Mouse (Mus musculus) T-helper 17 cell (primary cell): ENCODE results near the gene Polr2a.

Source experiments
- in situ Hi-C, 2 experiments: fragments of 300-600 bp; cut with MboI, MseI; formaldehyde crosslinking; loops; 1 replicate in 1 of 2; 2 replicates in 1 of 2; pipeline ENCODE4 v1.15.1; 2025; ENCODE audit warnings: high pct_unique_total_duplicates in 2 of 2

The Polr2a gene

GRCm38 (mm10) chr11:69787306-69787705 lies 28.9 kb upstream of the Polr2a start:
- in situ Hi-C loops = no loop called here

DNA sequence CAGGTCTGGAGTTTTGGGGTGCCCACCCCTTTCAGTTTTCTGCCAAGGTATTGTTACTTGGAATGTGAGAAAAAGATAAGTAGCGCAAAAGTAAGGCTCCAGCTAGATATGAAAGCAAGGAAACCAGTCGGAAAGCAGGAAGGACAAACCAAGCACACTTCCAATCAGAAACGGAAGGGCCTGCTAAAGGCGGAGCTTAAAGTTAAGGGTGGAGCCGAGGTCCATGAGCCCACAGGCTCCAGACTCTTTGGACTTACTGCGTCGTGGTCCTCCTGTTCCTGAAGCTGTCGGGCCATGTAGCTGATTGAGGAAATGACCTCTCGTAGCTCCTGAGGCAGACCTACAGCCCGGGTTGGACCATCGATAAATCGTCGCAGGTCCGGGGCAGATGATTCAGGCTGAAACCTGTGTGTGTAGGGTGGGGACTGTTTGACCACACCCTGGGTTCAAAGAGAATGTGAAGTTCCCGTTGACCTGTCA lies 26.4 kb upstream of the Polr2a start:
- in situ Hi-C loops = no loop called here

- in situ Hi-C loops = no loop called here
Observed at GRCm38 (mm10) chr11:69781828-69782227, 23.4 kb upstream of the Polr2a start.

GRCm38 (mm10) chr11:69778985-69779384 lies 20.5 kb upstream of the Polr2a start:
- in situ Hi-C loops = no loop called here

DNA sequence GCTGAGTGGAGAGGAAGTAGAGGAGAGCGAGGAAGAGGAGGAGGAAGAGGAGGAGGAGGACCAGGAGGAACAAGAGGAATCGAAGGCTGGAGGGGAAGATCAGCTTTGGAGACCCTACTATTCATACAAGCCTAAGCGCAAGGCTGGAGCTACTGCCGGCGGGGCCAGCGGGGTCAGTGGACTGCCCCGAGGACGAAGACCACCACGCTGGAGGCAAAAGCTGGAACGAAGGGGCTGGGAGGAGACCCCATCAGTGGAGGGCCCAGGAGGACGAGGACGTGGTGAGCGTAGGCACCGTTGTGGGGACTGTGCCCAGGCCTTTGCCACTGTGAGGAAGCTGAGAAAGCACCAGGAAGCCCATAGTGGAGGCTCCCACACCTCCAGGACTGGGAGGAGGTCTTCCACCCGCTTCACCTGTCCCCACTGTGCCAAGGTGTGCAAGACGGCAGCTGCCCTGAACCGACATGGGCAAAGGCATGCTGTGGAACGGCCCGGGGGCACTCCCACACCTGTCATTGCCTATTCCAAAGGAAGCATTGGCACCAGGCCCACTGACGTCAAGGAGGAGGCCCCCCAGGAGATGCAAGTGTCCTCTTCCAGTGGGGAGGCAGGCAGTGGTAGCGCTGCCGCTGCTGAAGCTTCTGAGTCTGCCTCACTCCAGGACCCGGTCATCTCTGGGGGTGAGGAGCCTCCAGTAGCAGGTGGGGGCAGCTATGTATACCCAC lies 20.0 kb upstream of the Polr2a start:
- in situ Hi-C loops = no loop called here

GRCm38 (mm10) chr11:69777504-69778257 lies 19.2 kb upstream of the Polr2a start:
- in situ Hi-C loops = no loop called here

DNA sequence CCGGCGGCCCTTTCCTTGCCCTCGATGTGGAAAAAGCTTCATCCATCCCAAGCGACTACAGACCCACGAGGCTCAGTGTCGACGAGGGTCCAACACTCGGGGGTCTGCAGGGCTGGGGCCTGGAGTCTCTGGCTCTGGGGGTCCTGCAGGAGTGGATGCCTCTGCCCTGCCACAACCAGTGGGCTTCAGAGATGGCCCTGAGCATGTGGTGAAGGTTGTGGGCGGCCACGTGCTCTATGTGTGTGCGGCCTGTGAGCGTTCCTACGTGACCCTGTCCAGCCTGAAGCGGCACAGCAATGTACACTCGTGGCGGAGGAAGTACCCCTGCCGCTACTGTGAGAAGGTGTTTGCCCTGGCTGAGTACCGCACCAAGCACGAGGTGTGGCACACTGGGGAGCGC lies 18.1 kb upstream of the Polr2a start:
- in situ Hi-C loops = no loop called here

- in situ Hi-C loops = no loop called here
Observed at GRCm38 (mm10) chr11:69775716-69776115, 17.3 kb upstream of the Polr2a start.

DNA sequence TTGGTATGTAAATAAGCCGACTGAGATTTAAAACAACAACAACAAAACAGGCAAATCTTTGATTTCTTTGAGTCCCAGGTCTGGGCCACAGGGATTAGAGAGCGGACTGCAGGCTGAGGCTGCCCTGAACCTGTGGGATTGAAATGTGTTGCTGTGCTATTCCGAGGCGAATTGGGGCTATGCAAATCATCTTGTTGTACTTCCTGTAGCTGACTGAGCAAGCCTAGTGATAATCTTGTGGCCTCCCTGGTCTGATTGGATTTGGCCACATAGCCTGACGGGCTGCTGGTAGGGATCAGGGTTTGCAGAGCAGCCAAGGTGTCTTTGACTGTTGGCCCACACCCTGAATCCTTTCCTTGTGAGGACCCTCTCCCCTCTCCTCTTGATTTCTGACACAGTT lies 16.5 kb upstream of the Polr2a start:
- in situ Hi-C loops = loop anchor here in 1 of 2 experiments (25.0 kb wide), 1 partner anchor 1313 kb away; no protein-coding TSS in a partner anchor

DNA sequence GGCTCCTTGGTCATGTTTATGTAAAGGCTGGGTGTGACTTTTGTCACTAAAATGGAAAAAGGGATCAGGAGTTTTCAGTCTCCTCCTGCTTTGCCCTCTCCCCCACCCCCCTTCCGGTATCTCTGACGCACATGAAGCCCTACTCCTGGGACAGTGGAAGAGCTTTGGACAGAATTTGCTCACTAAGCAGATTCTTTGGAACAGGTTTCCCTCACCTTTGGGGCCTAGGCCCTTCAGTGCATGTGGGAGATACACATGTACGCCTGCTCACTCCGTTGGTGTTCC lies 9.1 kb upstream of the Polr2a start:
- in situ Hi-C loops = loop anchor here in 1 of 2 experiments (25.0 kb wide), 1 partner anchor 1305 kb away; no protein-coding TSS in a partner anchor

DNA sequence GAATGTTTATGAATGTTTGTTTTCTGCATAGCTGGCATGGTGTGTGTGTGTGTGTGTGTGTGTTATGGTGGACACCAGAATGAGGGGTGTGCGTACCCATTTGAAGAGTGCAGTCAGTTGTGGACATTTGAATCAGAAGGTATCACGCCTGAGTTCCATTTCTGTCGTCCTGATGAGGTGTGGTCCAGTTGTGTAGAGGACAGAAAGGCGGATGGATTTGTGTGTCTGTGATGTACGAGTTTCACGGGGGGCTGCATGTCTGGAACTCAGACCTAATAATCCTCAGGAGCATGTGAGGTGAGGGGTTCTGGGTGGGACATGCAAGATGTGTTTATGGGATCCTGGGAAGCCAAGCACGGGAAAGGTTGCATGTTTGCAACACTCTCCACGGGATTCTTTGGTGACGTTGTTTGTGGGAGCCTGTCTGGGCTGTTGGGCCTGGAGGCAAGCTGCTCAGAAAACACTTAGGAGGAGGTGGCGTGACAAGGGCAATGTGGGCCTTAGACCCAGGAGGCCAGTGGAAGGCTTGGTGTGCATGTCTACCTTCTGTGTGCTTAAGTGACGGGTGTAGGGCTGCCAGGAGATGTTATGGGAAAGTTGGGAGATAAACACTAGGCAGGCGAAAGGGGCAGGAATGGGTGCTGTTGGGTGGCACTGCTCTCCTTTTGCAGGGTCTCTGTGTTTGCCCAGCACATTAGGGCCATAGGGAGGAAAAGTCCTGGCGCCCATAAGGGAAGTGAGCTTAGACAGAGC lies 8.6 kb upstream of the Polr2a start:
- in situ Hi-C loops = loop anchor here in 1 of 2 experiments (25.0 kb wide), 1 partner anchor 1305 kb away; no protein-coding TSS in a partner anchor

DNA sequence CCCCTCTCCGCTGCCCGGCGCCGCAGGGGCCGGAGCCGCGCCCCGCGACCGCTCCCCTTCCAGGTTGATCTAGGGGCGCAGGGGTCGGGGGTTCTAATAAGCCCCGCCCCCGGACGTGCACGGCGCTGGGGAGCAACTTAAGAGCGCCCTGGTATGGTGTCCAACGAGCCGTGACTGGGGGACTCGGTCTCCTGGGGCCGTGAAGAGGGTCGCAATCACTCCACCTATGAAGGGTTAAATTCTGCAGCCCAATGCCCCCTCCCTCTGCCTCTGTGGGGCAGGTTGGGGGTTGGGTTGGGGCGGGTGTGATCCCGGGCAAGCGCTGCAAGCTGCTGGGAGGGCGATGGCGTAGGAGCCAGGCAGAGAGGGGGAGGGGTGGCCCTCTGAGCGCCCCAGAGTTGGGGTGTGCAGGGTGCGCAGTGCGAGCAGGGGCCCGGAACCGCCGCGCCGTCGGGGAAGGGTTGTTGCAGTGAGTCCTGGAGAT lies 7.7 kb upstream of the Polr2a start:
- in situ Hi-C loops = loop anchor here in 1 of 2 experiments (25.0 kb wide), 1 partner anchor 1304 kb away; no protein-coding TSS in a partner anchor

- in situ Hi-C loops = loop anchor here in 1 of 2 experiments (25.0 kb wide), 1 partner anchor 1303 kb away; no protein-coding TSS in a partner anchor
Observed at GRCm38 (mm10) chr11:69765221-69766125, 7.0 kb upstream of the Polr2a start, which contains the start of gene Zbtb4. Zbtb4 (plus strand) TSS chr11:69765912.

DNA sequence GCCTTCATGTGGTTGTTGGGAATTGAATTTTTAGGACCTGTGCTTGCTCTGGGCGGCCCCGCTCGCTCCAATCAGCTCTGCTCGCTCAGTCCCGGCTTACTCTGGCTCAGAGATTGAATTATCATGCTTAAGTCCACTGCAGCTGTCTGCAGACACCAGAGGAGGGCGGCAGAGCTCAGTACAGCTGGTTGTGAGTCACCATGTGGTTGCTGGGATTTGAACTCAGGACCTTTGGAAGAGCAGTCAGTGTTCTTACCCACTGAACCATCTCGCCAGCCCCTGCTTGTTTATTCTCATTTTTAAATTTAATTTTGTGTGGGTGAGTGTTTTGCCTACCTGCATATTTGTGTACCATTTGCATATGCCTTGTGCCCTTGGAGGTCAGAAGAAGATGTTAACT lies 5.1 kb upstream of the Polr2a start:
- in situ Hi-C loops = loop anchor here in 1 of 2 experiments (25.0 kb wide), 1 partner anchor 1301 kb away; no protein-coding TSS in a partner anchor

GRCm38 (mm10) chr11:69761868-69762267 lies 3.4 kb upstream of the Polr2a start, which contains the start of gene Slc35g3:
Slc35g3 (minus strand) TSS chr11:69761968.
- in situ Hi-C loops = loop anchor here in 1 of 2 experiments (25.0 kb wide), 1 partner anchor 1300 kb away; no protein-coding TSS in a partner anchor

DNA sequence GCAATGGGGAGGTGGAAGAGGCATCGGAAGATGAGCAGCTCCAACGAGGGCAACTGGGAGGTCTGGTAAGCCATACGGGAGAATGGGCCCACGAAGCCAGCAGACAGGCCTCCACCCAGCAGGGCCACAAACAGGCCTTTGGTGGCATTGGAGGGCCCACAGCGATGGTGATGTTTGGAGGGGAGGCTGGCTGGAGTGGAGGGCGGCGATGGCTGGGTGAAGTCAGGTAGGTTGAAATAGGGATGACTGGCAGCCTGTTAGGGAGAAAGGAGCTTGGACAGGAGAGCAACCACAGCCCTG lies 2.4 kb upstream of the Polr2a start:
- in situ Hi-C loops = loop anchor here in 1 of 2 experiments (25.0 kb wide), 1 partner anchor 1299 kb away; no protein-coding TSS in a partner anchor

GRCm38 (mm10) chr11:69760160-69760900 lies 1.9 kb upstream of the Polr2a start:
- in situ Hi-C loops = loop anchor here in 1 of 2 experiments (25.0 kb wide), 1 partner anchor 1298 kb away; no protein-coding TSS in a partner anchor

DNA sequence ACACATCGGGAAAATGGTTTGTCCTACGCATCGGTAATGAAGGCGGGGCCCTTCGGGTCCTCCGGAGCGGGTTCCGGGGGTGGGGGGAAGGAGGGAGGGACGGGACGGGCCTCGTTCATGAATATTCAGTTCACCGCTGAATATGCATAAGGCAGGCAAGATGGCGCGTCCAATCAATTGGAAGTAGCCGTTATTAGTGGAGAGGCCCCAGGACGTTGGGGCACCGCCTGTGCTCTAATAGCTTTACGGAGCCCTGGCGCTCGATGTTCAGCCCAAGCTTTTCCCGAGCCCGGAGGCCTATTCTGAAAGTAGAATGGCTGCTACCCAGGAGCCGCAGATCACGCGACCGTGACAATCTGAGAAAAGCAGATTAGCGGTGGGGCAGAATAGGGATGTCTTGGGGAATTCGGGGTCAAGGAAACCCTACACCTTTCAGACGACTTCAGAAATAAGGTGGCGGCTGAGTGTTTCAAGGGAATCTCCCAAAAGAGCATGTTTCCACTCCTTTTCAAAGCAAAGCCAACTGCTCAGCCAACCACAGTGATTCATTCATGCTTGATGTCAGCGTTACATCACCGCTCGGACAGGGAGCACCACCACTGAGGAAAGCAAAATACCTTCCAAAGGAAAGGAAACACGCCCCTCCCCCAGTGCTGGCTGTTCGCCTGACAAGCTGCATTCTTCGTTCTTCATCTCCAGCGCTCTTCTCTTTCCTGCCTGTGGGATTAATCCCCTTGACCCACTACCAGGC lies 709 bp upstream of the Polr2a start:
- in situ Hi-C loops = loop anchor here in 1 of 2 experiments (5.0 to 25.0 kb wide), 4 partner anchors 78 to 1297 kb away; partner anchors contain the start of genes Nlgn2, Tmem256 and Tmem95

GRCm38 (mm10) chr11:69758090-69758456 lies 364 bp downstream of the Polr2a start:
- in situ Hi-C loops = loop anchor here in 1 of 2 experiments (5.0 to 25.0 kb wide), 4 partner anchors 79 to 1296 kb away; partner anchors contain the start of genes Nlgn2, Tmem256 and Tmem95
